Mouse (Mus musculus): ENCODE results near the gene Hba-x.
"Not testable (repeated sequence)": the region's sequence is repeated elsewhere in the genome, so short reads cannot be mapped to it uniquely, and the experiment has no call there.

Gene Hba-x

DNA sequence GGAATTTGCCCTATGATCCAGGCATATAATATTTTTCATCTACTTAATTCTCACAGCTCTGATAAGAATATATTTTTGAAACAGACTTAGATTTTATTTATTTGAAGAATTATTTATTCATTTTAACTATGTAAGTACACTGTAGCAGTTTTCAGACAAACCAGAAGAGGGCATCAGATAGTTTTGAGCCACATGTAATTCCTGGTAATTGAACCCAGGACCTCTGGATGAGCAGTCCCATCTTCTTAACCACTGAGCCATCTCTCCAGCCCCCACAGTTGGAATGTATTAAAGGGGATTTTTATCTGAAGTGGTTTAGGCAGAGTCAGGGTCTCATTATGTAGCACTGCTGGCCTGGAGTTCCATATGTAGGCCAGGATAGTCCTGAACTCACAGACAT lies 9.7 kb downstream of the Hba-x start:
- in situ Hi-C loops (cut with MboI, MseI): not testable (repeated sequence)

- in situ Hi-C loops (cut with MboI, MseI): not testable (repeated sequence)
Measured at GRCm38 (mm10) chr11:32286695-32287492, 10.7 kb downstream of the Hba-x start, which contains the start of gene Hbq1b. Gene Hbq1b, plus strand, starts transcription at chr11:32286965.

- in situ Hi-C loops (cut with MboI, MseI): no loop called here
Measured at GRCm38 (mm10) chr11:32287493-32287825, 11.3 kb downstream of the Hba-x start.

DNA sequence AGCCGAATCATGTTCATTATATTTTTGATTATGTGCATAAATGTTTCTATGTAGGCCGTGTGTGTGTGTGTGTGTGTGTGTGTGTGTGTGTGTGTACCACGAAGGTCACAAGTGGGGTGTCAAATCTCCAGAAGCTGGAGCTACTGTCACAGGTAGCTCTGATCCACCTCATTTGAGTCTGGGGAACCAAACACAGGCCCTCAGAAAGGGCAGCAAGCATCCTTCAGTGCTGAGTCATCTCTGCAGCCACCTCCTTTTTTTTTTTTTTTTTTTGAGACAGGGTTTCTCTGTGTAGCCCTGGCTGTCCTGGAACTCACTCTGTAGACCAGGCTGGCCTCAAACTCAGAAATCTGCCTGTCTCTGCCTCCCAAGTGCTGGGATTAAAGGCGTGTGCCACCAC lies 16.6 kb downstream of the Hba-x start:
- in situ Hi-C loops (cut with MboI, MseI): not testable (repeated sequence)

DNA sequence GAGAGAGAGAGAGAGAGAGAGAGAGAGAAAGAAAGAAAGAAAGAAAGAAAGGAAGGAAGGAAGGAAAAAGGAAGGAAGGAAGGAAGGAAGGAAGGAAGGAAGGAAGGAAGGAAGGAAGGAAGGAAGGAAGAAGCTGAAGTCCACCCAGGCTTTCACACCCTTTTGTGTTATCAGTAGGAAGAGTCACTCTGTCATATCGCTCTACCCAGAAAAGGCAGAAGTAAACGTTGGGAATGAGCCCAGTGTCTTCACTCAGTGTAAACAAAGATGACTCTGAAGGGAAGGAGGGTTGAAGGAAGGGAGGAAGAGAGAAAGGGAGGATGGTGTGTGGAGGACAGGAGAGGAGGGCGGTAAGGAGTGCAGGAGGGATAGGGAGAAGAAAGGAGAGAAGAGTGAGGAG lies 17.3 kb downstream of the Hba-x start:
- in situ Hi-C loops (cut with MboI, MseI): not testable (repeated sequence)

DNA sequence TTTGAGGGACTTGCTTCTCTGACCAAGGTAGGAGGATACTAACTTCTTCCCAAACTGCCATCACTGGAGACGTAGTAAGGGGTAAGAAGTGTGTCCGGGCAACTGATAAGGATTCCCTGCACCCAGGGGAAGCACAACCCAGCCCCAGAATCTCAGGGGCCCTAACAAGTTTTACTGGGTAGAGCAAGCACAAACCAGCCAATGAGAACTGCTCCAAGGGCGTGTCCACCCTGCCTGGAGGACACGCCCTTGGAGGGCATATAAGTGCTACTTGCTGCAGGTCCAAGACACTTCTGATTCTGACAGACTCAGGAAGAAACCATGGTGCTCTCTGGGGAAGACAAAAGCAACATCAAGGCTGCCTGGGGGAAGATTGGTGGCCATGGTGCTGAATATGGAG lies 20.0 kb downstream of the Hba-x start, which contains the start of gene Hba-a2:
Gene Hba-a2 (plus strand): TSS at position 287 of the 400 bp plus-strand sequence.
- in situ Hi-C loops (cut with MboI, MseI): not testable (repeated sequence)

GRCm38 (mm10) chr11:32297417-32297816 lies 21.2 kb downstream of the Hba-x start:
- in situ Hi-C loops (cut with MboI, MseI): not testable (repeated sequence)

GRCm38 (mm10) chr11:32297866-32298531 lies 21.8 kb downstream of the Hba-x start:
- in situ Hi-C loops (cut with MboI, MseI): no loop called here

GRCm38 (mm10) chr11:32298532-32298918 lies 22.3 kb downstream of the Hba-x start:
- in situ Hi-C loops (cut with MboI, MseI): no loop called here

DNA sequence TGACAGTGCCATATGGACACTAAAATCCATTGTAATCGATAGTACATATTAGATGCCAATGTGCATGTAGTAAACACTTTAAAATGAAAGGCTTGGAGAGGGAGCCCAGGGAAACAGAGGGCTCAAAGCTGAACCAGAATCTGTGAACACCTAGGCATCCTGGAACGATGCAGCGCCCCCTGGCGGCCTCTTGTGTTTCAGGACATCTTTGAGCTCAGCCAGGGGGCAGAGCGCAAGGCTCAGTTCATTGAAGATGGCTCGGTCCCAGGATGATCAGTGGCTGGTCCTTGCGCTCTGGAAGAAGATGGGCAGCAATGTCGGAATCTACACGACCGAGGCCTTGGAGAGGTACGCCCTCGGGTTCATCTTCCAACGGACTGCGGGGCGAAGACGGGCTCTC lies 23.7 kb downstream of the Hba-x start, which contains the start of gene Hbq1a:
Gene Hbq1a (plus strand): TSS at position 205 of the 400 bp plus-strand sequence.
- in situ Hi-C loops (cut with MboI, MseI): not testable (repeated sequence)

DNA sequence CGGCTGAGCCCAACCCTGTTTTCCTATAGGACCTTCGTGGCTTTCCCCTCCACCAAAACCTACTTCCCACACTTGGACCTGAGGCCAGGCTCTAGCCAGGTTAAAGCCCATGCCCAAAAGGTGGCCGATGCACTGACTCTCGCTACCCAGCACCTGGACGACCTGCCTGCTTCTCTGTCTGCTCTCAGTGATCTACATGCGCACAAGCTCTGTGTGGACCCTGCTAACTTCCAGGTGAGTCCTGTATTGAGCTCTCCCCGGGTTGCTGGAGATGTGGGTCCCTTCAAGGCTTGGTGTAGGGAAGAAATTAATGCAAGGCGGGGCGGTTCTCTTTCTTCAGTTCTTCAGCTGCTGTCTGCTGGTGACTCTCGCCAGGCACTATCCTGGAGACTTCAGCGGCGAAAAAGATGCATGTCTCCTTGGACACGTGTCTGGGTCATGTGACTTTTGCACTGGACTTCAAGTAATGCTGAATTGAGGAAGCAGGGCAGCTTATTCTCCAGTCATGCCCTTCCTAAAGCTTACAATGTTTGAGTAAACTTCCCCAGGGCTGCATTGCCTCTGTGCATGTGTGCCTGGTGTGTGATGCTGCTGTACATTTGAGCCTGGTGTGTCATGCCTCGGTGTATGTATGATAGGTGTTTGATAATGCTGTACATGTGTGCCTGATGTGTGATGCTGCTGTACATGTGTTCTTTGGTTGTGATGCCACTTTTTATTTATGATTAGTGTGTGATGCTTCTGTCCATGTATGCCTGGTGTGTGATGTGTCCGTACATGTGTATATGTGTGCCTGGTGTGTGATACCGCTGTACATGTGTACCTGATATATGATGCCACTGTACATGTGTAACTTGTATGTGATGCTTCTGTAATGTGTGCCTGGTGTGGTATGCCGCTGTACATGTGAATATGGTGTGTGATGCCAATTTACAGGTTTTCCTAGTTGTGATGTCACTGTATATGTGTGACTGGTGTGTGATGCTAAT lies 24.4 kb downstream of the Hba-x start:
- in situ Hi-C loops (cut with MboI, MseI): no loop called here

DNA sequence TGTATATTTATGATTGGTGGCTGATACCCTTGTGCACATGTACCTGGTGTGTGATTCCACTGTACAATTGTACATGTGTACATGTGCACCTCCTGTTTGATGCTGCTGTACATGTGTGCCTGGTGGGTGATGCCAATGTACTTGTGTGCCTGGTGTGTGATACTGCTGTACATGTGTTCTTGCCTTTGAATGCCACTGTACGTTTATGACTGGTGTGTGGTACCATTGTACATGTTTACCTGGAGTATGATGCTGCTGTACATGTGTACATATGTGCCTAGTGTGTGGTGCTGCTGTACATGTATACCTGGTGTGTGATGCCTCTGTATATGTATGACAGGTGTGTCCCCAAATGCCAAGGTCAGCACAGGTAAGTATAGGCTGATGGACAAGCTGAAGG lies 25.3 kb downstream of the Hba-x start:
- in situ Hi-C loops (cut with MboI, MseI): no loop called here

- in situ Hi-C loops (cut with MboI, MseI): no loop called here
Measured at GRCm38 (mm10) chr11:32302824-32303419, 26.7 kb downstream of the Hba-x start.

GRCm38 (mm10) chr11:32303455-32303854 lies 27.3 kb downstream of the Hba-x start:
- in situ Hi-C loops (cut with MboI, MseI): no loop called here

DNA sequence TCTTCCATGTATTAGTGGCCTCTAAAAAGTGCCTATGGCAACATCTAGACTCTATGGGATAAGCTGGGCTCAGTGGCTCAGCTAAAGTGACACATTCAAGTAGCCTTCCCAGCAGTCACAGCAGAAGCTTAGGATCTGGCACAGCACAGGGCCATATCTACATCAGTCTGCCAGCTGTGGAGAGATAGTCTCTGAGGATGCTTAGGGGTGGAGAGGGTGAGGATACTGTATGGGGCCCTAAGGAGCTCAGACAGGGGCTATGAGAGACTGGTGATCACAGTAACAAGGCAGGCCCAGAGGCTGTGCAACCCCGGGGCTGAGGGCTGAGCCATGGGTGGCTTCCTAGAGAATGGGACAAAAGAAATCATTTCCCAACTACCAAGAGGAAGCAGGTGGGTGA lies 30.8 kb downstream of the Hba-x start:
- in situ Hi-C loops (cut with MboI, MseI): no loop called here

DNA sequence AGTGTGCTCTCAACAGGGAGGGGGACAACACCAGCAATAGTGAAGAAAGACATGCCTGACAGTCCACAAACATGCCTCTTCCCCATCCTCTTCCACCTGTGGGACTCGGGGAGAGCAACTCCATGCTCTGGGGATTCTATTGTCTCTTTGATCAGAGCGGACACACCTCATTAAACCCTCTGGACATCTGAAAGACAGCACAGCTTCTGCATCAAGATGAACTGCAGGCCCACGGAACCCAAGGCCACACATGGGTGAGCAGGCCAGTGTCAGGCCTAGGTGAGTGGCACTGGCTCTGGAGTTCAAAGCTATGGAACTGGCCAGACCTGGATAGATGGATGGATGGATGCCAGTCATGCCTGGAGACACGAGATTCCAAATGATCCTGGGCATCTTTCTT lies 33.2 kb downstream of the Hba-x start:
- in situ Hi-C loops (cut with MboI, MseI): no loop called here

GRCm38 (mm10) chr11:32309928-32310327 lies 33.7 kb downstream of the Hba-x start:
- in situ Hi-C loops (cut with MboI, MseI): no loop called here

DNA sequence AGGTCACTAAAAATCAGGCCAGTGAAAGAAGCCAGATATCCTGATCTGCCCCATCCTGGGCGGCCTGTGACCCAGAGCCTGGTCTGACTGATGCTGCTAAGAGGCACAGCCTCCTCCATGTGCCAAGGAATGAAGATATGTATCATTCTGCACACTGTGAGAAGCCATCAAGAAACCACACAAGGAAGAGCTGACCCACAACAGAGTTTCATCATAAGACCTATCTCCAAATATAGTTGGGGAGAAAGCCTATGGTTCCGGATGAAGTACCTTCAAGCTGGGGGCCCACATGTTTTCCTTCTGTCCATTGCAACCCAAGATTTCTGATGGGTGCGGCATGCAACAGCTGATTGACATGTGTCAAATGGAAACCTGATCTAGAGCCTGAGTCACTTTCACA lies 39.8 kb downstream of the Hba-x start:
- in situ Hi-C loops (cut with MboI, MseI): loop anchor here (5.0 kb wide), 1 partner anchor 464 kb away; no protein-coding TSS in a partner anchor

GRCm38 (mm10) chr11:32320507-32321195 lies 44.5 kb downstream of the Hba-x start:
- in situ Hi-C loops (cut with MboI, MseI): no loop called here

GRCm38 (mm10) chr11:32321196-32321565 lies 45.0 kb downstream of the Hba-x start:
- in situ Hi-C loops (cut with MboI, MseI): no loop called here

- in situ Hi-C loops (cut with MboI, MseI): no loop called here
Measured at GRCm38 (mm10) chr11:32324609-32325008, 48.4 kb downstream of the Hba-x start.
